Comparison of ENCODE assay signal across 13 mouse cellular contexts in genomic region chr11:6120596-6120995, GRCm38 (mm10). TPM values are rescaled to one million over a fixed set of nuclear protein-coding genes. Genes with fewer than 3 reads are reported as not detected.
DNase-seq lines count a peak whose midpoint lies in the region; ATAC-seq and TF ChIP-seq lines count a peak whose summit lies in the region.
"Had no signal": no experiment of that assay in that cellular context is flagged by ENCODE, and none has a peak within 500 bp of the region (broad histone marks: within the 10 kb centered on the region; RNA-seq: fewer than 3 reads in every experiment).

No protein-coding gene starts in this region.

- no peaks in the 10 kb centered on the region for H3K4me1 ChIP-seq in midbrain, postnatal 0 days (ENCODE audit: insufficient read depth, low read length)
- no peaks in the 10 kb centered on the region for H3K4me1 ChIP-seq in midbrain, embryonic 14.5 days (ENCODE audit: control insufficient read depth, insufficient read depth, low read length)
- no peaks in the 10 kb centered on the region for H3K4me1 ChIP-seq in heart, embryonic 11.5 days (ENCODE audit: control insufficient read depth, insufficient read depth, low read length)
- H3K4me1 ChIP-seq in heart, embryonic 10.5 days, result 0 out of 2 replicates have a peak, but pooled peaks cover 3% of the 10 kb centered on the region
- H3K4me1 ChIP-seq: embryonic facial prominence, embryonic 13.5 days; liver, embryonic 15.5 days had no signal

- no peak for TF ChIP-seq CTCF in midbrain, postnatal 0 days (IDR thresholded peaks at IDR 0.05)

- H3K36me3 ChIP-seq in midbrain, postnatal 0 days (ENCODE audit: insufficient read depth, low read length), result peaks cover 18% of the 10 kb centered on the region
- peaks cover 32% of the 10 kb centered on the region for H3K36me3 ChIP-seq in midbrain, embryonic 14.5 days (ENCODE audit: control insufficient read depth, insufficient read depth, low read length)
- H3K36me3 ChIP-seq in heart, embryonic 11.5 days (ENCODE audit: control insufficient read depth, insufficient read depth, low read length), result peaks cover 2% of the 10 kb centered on the region; the same call in 1 of the 2 replicates
- peaks cover 22% of the 10 kb centered on the region for H3K36me3 ChIP-seq in heart, embryonic 10.5 days
- H3K36me3 ChIP-seq: liver, embryonic 15.5 days had no signal

- 57% methylated on average over 11 of the region's 11 CpGs for WGBS in midbrain, postnatal 0 days
- WGBS in midbrain, embryonic 14.5 days, result 82% methylated on average over 11 of the region's 11 CpGs
- 81% methylated on average over 11 of the region's 11 CpGs for WGBS in heart, embryonic 11.5 days (ENCODE audit: insufficient replicate concordance)
- 78% methylated on average over 11 of the region's 11 CpGs for WGBS in heart, embryonic 10.5 days

- H3K27me3 ChIP-seq in midbrain, postnatal 0 days (ENCODE audit: insufficient read depth, low read length), result no peaks in the 10 kb centered on the region
- H3K27me3 ChIP-seq in midbrain, embryonic 14.5 days (ENCODE audit: control insufficient read depth, insufficient read depth, low read length), result no peaks in the 10 kb centered on the region
- H3K27me3 ChIP-seq in heart, embryonic 11.5 days (ENCODE audit: control insufficient read depth, insufficient read depth, low read length), result no peaks in the 10 kb centered on the region
- H3K27me3 ChIP-seq in heart, embryonic 10.5 days (ENCODE audit: insufficient read depth, poor library complexity, severe bottlenecking), result no peaks in the 10 kb centered on the region
- H3K27me3 ChIP-seq: embryonic facial prominence, embryonic 13.5 days; liver, embryonic 15.5 days had no signal

- no peak overlapping the region for H3K4me2 ChIP-seq in midbrain, postnatal 0 days (ENCODE audit: low read depth, low read length, poor library complexity, severe bottlenecking)
- no peak overlapping the region for H3K4me2 ChIP-seq in midbrain, embryonic 14.5 days (ENCODE audit: low read length)
- no peak overlapping the region for H3K4me2 ChIP-seq in heart, embryonic 11.5 days
- H3K4me2 ChIP-seq: embryonic facial prominence, embryonic 13.5 days; liver, embryonic 15.5 days had no signal

- H3K27ac ChIP-seq in midbrain, postnatal 0 days (ENCODE audit: low read depth, low read length), result peak overlapping the region; percentile 4; the same call in 1 of the 2 replicates
- no peak overlapping the region for H3K27ac ChIP-seq in midbrain, embryonic 14.5 days (replicated peaks; ENCODE audit: low read depth, low read length)
- H3K27ac ChIP-seq in heart, embryonic 11.5 days (ENCODE audit: low read depth, low read length), result no peak overlapping the region
- no peak overlapping the region for H3K27ac ChIP-seq in heart, embryonic 10.5 days
- H3K27ac ChIP-seq: embryonic facial prominence, embryonic 13.5 days; liver, embryonic 15.5 days had no signal

- DNase-seq in midbrain, postnatal 0 days (ENCODE audit: low spot score), result peak; percentile 75
- DNase-seq in midbrain, embryonic 14.5 days, result no peak
- DNase-seq in cerebellum, postnatal 25 days, result peak; percentile 98
- DNase-seq in left cerebral cortex, adult 11 months (ENCODE audit: low spot score), result peak; percentile 82
- DNase-seq in right cerebral cortex, postnatal 4 days, result peak; percentile 31
- DNase-seq in heart, embryonic 10.5 days (ENCODE audit: low spot score), result no peak
- no peak for DNase-seq in heart, adult 9 months (ENCODE audit: low spot score in 2 of 2)
- DNase-seq: heart, adult 18-20 months had no signal

- no peaks in the 10 kb centered on the region for H3K9me3 ChIP-seq in midbrain, postnatal 0 days (ENCODE audit: low read length)
- H3K9me3 ChIP-seq in midbrain, embryonic 14.5 days (ENCODE audit: control insufficient read depth, low read length), result no peaks in the 10 kb centered on the region
- H3K9me3 ChIP-seq in heart, embryonic 11.5 days (replicated peaks; ENCODE audit: control insufficient read depth, low read length), result no peaks in the 10 kb centered on the region
- no peaks in the 10 kb centered on the region for H3K9me3 ChIP-seq in heart, embryonic 10.5 days
- H3K9me3 ChIP-seq: embryonic facial prominence, embryonic 13.5 days; G1E; liver, embryonic 15.5 days had no signal

- H3K4me3 ChIP-seq in midbrain, postnatal 0 days (ENCODE audit: low read depth, low read length), result no peak overlapping the region
- no peak overlapping the region for H3K4me3 ChIP-seq in midbrain, embryonic 14.5 days (replicated peaks; ENCODE audit: low read depth, low read length)
- no peak overlapping the region for H3K4me3 ChIP-seq in heart, embryonic 11.5 days (ENCODE audit: low read depth, low read length)
- no peak overlapping the region for H3K4me3 ChIP-seq in heart, embryonic 10.5 days
- H3K4me3 ChIP-seq: embryonic facial prominence, embryonic 13.5 days; liver, embryonic 15.5 days had no signal

- no peak overlapping the region for H3K9ac ChIP-seq in midbrain, postnatal 0 days (replicated peaks; ENCODE audit: low read length, poor library complexity, severe bottlenecking)
- H3K9ac ChIP-seq in midbrain, embryonic 14.5 days (replicated peaks; ENCODE audit: low read length), result no peak overlapping the region
- H3K9ac ChIP-seq in heart, embryonic 11.5 days (ENCODE audit: low read depth, low read length), result no peak overlapping the region
- H3K9ac ChIP-seq: embryonic facial prominence, embryonic 13.5 days; liver, embryonic 15.5 days had no signal

- ATAC-seq in midbrain, postnatal 0 days (ENCODE audit: low FRiP score), result peak; percentile 54; the same call in 1 of the 2 replicates
- ATAC-seq in midbrain, embryonic 14.5 days (ENCODE audit: low FRiP score, low TSS enrichment), result no peak
- no peak for ATAC-seq in heart, embryonic 11.5 days (replicated peaks; ENCODE audit: insufficient number of reproducible peaks, low FRiP score, low TSS enrichment)
- ATAC-seq: intestine, postnatal 0 days had no signal

RNA-seq across cellular contexts. Expression of gene Camk2b, which starts 54.4 kb away (rescaled TPM):
- 195 and 225 TPM in 2 replicates for total RNA-seq in midbrain, postnatal 0 days (2014; rRNA removed)
- 199 and 208 TPM in 2 replicates for polyA plus RNA-seq in midbrain, postnatal 0 days (2015; fragmentation: Nextera tagmentation; extraction: Ambion mirVana)
- polyA plus RNA-seq in midbrain, embryonic 14.5 days (2014; fragmentation: Nextera tagmentation; extraction: Ambion mirVana), result 85.6 and 124 TPM in 2 replicates
- polyA plus RNA-seq in heart, embryonic 11.5 days (2014; fragmentation: Nextera tagmentation; extraction: Ambion mirVana), result 2.4 and 2.7 TPM in 2 replicates
- 1.8 and 2.3 TPM in 2 replicates for polyA plus RNA-seq in heart, embryonic 10.5 days (2016; fragmentation: Nextera tagmentation; extraction: Ambion mirVana)
- polyA plus RNA-seq: G1E had no signal

Comparison
In these comparisons a context has a peak if more than half of its experiments do, and no peak if none do; other contexts are left out.
1. DNase-seq: peak in midbrain, postnatal 0 days (single experiment), cerebellum, postnatal 25 days (2 of 2), left cerebral cortex, adult 11 months (single experiment) and right cerebral cortex, postnatal 4 days (single experiment); none in midbrain, embryonic 14.5 days (single experiment), heart, embryonic 10.5 days (single experiment) and heart, adult 9 months (0 of 2).
2. RNA of gene Camk2b, which starts 54.4 kb away (polyA plus RNA-seq): 199 to 208 TPM in midbrain, postnatal 0 days and 85.6 to 124 TPM in midbrain, embryonic 14.5 days; 2.4 to 2.7 TPM in heart, embryonic 11.5 days and 1.8 to 2.3 TPM in heart, embryonic 10.5 days; every median in the first group is over 10 times any median in the second.